Comparison of ENCODE assay signal across 27 mouse cellular contexts in the genomic region with DNA sequence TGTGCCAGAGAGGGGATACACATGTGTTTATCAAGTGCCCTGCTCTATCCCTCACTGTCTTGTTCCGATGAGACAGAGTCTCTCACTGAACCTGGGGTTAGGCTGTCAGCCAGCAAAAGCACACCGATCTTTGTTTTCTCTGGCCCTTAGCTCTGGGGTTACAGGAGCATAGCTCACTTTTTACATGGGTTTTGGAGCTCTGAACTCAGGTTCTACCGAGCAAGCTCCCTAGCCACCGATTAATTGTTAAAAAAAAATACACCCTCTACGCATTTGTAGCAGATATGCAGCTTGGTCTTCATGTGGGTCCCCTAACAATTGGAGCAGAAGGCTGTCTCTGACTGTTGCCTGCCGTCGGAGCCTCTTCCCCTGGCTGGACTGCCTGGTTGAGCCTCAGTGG. TPM values are rescaled to one million over a fixed set of nuclear protein-coding genes. Genes with fewer than 3 reads are reported as not detected.
DNase-seq lines count a peak whose midpoint lies in the region; ATAC-seq lines count a peak whose summit lies in the region.
"Had no signal": no experiment of that assay in that cellular context is flagged by ENCODE, and none has a peak within 500 bp of the region (broad histone marks: within the 10 kb centered on the region; RNA-seq: fewer than 3 reads in every experiment).

No protein-coding gene starts in this region.

- no peak overlapping the region for H3K9ac ChIP-seq in hindbrain, embryonic 11.5 days (ENCODE audit: low read depth, low read length)
- no peak overlapping the region for H3K9ac ChIP-seq in midbrain, embryonic 14.5 days (replicated peaks; ENCODE audit: low read length)
- no peak overlapping the region for H3K9ac ChIP-seq in midbrain, embryonic 16.5 days (ENCODE audit: low read depth, low read length)
- no peak overlapping the region for H3K9ac ChIP-seq in hindbrain, embryonic 16.5 days (ENCODE audit: low read depth, low read length)
- H3K9ac ChIP-seq: forebrain, embryonic 15.5 days; heart, embryonic 13.5 days; liver, embryonic 14.5 days; stomach, embryonic 15.5 days had no signal

- no peak for ATAC-seq in hindbrain, embryonic 11.5 days (ENCODE audit: low FRiP score)
- no peak for ATAC-seq in midbrain, embryonic 14.5 days (ENCODE audit: low FRiP score, low TSS enrichment)
- no peak for ATAC-seq in midbrain, embryonic 16.5 days
- ATAC-seq in hindbrain, embryonic 16.5 days, result no peak
- ATAC-seq: activated CD4-positive, CD25-positive, alpha-beta regulatory T cell, adult 4 months; forebrain, embryonic 15.5 days; intestine, embryonic 16.5 days had no signal

- peaks cover 10% of the 10 kb centered on the region; the same call in 1 of the 2 replicates for H3K36me3 ChIP-seq in hindbrain, embryonic 10.5 days
- H3K36me3 ChIP-seq in hindbrain, embryonic 11.5 days (ENCODE audit: control insufficient read depth, insufficient read depth, low read length), result no peaks in the 10 kb centered on the region
- H3K36me3 ChIP-seq in midbrain, embryonic 14.5 days (ENCODE audit: control insufficient read depth, insufficient read depth, low read length), result no peaks in the 10 kb centered on the region
- H3K36me3 ChIP-seq in midbrain, embryonic 16.5 days (ENCODE audit: control insufficient read depth, insufficient read depth, low read length), result no peaks in the 10 kb centered on the region
- no peaks in the 10 kb centered on the region for H3K36me3 ChIP-seq in hindbrain, embryonic 16.5 days (ENCODE audit: control insufficient read depth, insufficient read depth, low read length)
- H3K36me3 ChIP-seq: forebrain, embryonic 15.5 days; heart, embryonic 13.5 days; stomach, embryonic 15.5 days had no signal

- H3K27ac ChIP-seq in hindbrain, embryonic 10.5 days, result peak overlapping the region; percentile 74
- no peak overlapping the region for H3K27ac ChIP-seq in hindbrain, embryonic 11.5 days (ENCODE audit: low read depth, low read length)
- H3K27ac ChIP-seq in midbrain, embryonic 14.5 days (replicated peaks; ENCODE audit: low read depth, low read length), result 0 out of 2 replicates have a peak overlapping the region, but pooled peaks have one; percentile 26
- no peak overlapping the region for H3K27ac ChIP-seq in midbrain, embryonic 16.5 days (ENCODE audit: low read length)
- H3K27ac ChIP-seq in hindbrain, embryonic 16.5 days (ENCODE audit: low read depth, low read length), result peak overlapping the region; percentile 6; the same call in 1 of the 2 replicates
- H3K27ac ChIP-seq: gastrocnemius, adult 2 months; kidney, postnatal 0 days; liver, embryonic 14.5 days; macrophage; stomach, embryonic 15.5 days had no signal

- no peak overlapping the region for H3K4me2 ChIP-seq in hindbrain, embryonic 11.5 days (replicated peaks; ENCODE audit: low read depth, low read length)
- no peak overlapping the region for H3K4me2 ChIP-seq in midbrain, embryonic 14.5 days (ENCODE audit: low read length)
- H3K4me2 ChIP-seq in midbrain, embryonic 16.5 days (ENCODE audit: low read length), result no peak overlapping the region
- no peak overlapping the region for H3K4me2 ChIP-seq in hindbrain, embryonic 16.5 days (ENCODE audit: low read length)
- H3K4me2 ChIP-seq: forebrain, embryonic 15.5 days; heart, embryonic 13.5 days; stomach, embryonic 15.5 days had no signal

- H3K27me3 ChIP-seq in hindbrain, embryonic 10.5 days (ENCODE audit: insufficient read depth, poor library complexity, severe bottlenecking), result peaks cover 9% of the 10 kb centered on the region; the same call in 1 of the 2 replicates
- H3K27me3 ChIP-seq in hindbrain, embryonic 11.5 days (ENCODE audit: control insufficient read depth, insufficient read depth, low read length), result no peaks in the 10 kb centered on the region
- H3K27me3 ChIP-seq in midbrain, embryonic 14.5 days (ENCODE audit: control insufficient read depth, insufficient read depth, low read length), result no peaks in the 10 kb centered on the region
- H3K27me3 ChIP-seq in midbrain, embryonic 16.5 days (ENCODE audit: control insufficient read depth, insufficient read depth, low read depth, low read length), result no peaks in the 10 kb centered on the region
- no peaks in the 10 kb centered on the region for H3K27me3 ChIP-seq in hindbrain, embryonic 16.5 days (replicated peaks; ENCODE audit: control insufficient read depth, insufficient read depth, low read length)
- H3K27me3 ChIP-seq: CH12.LX; embryonic facial prominence, embryonic 13.5 days; forebrain, embryonic 15.5 days; heart, embryonic 13.5 days; stomach, embryonic 15.5 days had no signal

- H3K4me3 ChIP-seq in hindbrain, embryonic 10.5 days, result no peak overlapping the region
- no peak overlapping the region for H3K4me3 ChIP-seq in hindbrain, embryonic 11.5 days (ENCODE audit: low read depth, low read length)
- no peak overlapping the region for H3K4me3 ChIP-seq in midbrain, embryonic 14.5 days (replicated peaks; ENCODE audit: low read depth, low read length)
- H3K4me3 ChIP-seq in midbrain, embryonic 16.5 days (ENCODE audit: low read depth, low read length), result no peak overlapping the region
- H3K4me3 ChIP-seq in hindbrain, embryonic 16.5 days (ENCODE audit: low read length), result no peak overlapping the region
- H3K4me3 ChIP-seq: embryonic facial prominence, embryonic 13.5 days; forebrain, embryonic 10.5 days; forebrain, embryonic 15.5 days; gastrocnemius, adult 2 months; heart, embryonic 13.5 days; stomach, embryonic 15.5 days had no signal

- 81% methylated on average over 7 of the region's 7 CpGs for WGBS in hindbrain, embryonic 10.5 days
- WGBS in hindbrain, embryonic 11.5 days, result 78% methylated on average over 7 of the region's 7 CpGs
- WGBS in midbrain, embryonic 14.5 days, result 72% methylated on average over 7 of the region's 7 CpGs
- 73% methylated on average over 7 of the region's 7 CpGs for WGBS in midbrain, embryonic 16.5 days
- WGBS in hindbrain, embryonic 16.5 days, result 56% methylated on average over 7 of the region's 7 CpGs

- no peaks in the 10 kb centered on the region for H3K9me3 ChIP-seq in hindbrain, embryonic 10.5 days
- no peaks in the 10 kb centered on the region for H3K9me3 ChIP-seq in hindbrain, embryonic 11.5 days (ENCODE audit: control insufficient read depth, low read length)
- H3K9me3 ChIP-seq in midbrain, embryonic 14.5 days (ENCODE audit: control insufficient read depth, low read length), result no peaks in the 10 kb centered on the region
- no peaks in the 10 kb centered on the region; the same call in 1 of the 2 replicates for H3K9me3 ChIP-seq in midbrain, embryonic 16.5 days (replicated peaks; ENCODE audit: control insufficient read depth, low read length, poor library complexity, severe bottlenecking)
- peaks cover 2% of the 10 kb centered on the region for H3K9me3 ChIP-seq in hindbrain, embryonic 16.5 days (ENCODE audit: control insufficient read depth, low read length)
- H3K9me3 ChIP-seq: forebrain, embryonic 15.5 days; stomach, embryonic 15.5 days had no signal

- DNase-seq in cerebellum, adult 11-12 months, result peak; percentile 46
- DNase-seq in cerebellum, adult 9-10 months, result no peak
- DNase-seq in hindbrain, embryonic 10.5 days (ENCODE audit: low spot score), result no peak
- no peak for DNase-seq in hindbrain, embryonic 11.5 days (ENCODE audit: low spot score)
- DNase-seq in midbrain, embryonic 14.5 days, result no peak
- no peak for DNase-seq in adrenal gland, adult (ENCODE audit: inconsistent age in 2 of 2, low spot score in 1 of 2)
- DNase-seq: adrenal gland, adult 8-10 months; gastrocnemius, adult 2 months; kidney, adult 8-10 months; liver; lung, adult 2 months; lung, postnatal 10 days; retina, postnatal 1 day; right cerebral cortex, postnatal 14 days had no signal

- peaks cover 35% of the 10 kb centered on the region for H3K4me1 ChIP-seq in hindbrain, embryonic 10.5 days (replicated peaks)
- peaks cover 2% of the 10 kb centered on the region; the same call in 1 of the 2 replicates for H3K4me1 ChIP-seq in hindbrain, embryonic 11.5 days (replicated peaks; ENCODE audit: control insufficient read depth, insufficient read depth, low read length)
- H3K4me1 ChIP-seq in midbrain, embryonic 14.5 days (ENCODE audit: control insufficient read depth, insufficient read depth, low read length), result peaks cover 13% of the 10 kb centered on the region
- peaks cover 6% of the 10 kb centered on the region; the same call in 1 of the 2 replicates for H3K4me1 ChIP-seq in midbrain, embryonic 16.5 days (ENCODE audit: control insufficient read depth, insufficient read depth, low read length)
- H3K4me1 ChIP-seq in hindbrain, embryonic 16.5 days (ENCODE audit: control insufficient read depth, insufficient read depth, low read depth, low read length), result peaks cover 15% of the 10 kb centered on the region

RNA-seq across cellular contexts. Expression of a gene that starts 50.0 kb away (rescaled TPM):
- polyA plus RNA-seq in hindbrain, embryonic 10.5 days (2016; fragmentation: Nextera tagmentation; extraction: Ambion mirVana), result 24.0 and 33.2 TPM in 2 replicates
- 18.6 and 21.1 TPM in 2 replicates for polyA plus RNA-seq in hindbrain, embryonic 11.5 days (2014; fragmentation: Nextera tagmentation; extraction: Ambion mirVana)
- 10.6 and 16.2 TPM in 2 replicates for polyA plus RNA-seq in midbrain, embryonic 14.5 days (2014; fragmentation: Nextera tagmentation; extraction: Ambion mirVana)
- 11.8 and 12.7 TPM in 2 replicates for polyA plus RNA-seq in midbrain, embryonic 16.5 days (2015; fragmentation: Nextera tagmentation; extraction: Ambion mirVana)
- polyA plus RNA-seq in hindbrain, embryonic 16.5 days (2015; fragmentation: Nextera tagmentation; extraction: Ambion mirVana), result 12.0 and 15.1 TPM in 2 replicates
- polyA plus RNA-seq: activated CD4-positive, CD25-positive, alpha-beta regulatory T cell, adult 4 months; macrophage had no signal

Comparison
In these comparisons a context has a peak if more than half of its experiments do, and no peak if none do; other contexts are left out.
1. H3K27ac ChIP-seq: peak in hindbrain, embryonic 10.5 days (single experiment), midbrain, embryonic 14.5 days (single experiment) and hindbrain, embryonic 16.5 days (single experiment); none in hindbrain, embryonic 11.5 days (single experiment) and midbrain, embryonic 16.5 days (single experiment).